Mouse (Mus musculus) right cerebral cortex, adult 2 months (tissue): Measurements from ENCODE around the gene Ccdc40.

Experiments
- DNase-seq, 2 experiments: peaks; one replicate each; pipeline ENCODE4 v3.0.0; 2021 to 2022; ENCODE audit warnings: low spot score in 2 of 2

Gene Ccdc40

DNA sequence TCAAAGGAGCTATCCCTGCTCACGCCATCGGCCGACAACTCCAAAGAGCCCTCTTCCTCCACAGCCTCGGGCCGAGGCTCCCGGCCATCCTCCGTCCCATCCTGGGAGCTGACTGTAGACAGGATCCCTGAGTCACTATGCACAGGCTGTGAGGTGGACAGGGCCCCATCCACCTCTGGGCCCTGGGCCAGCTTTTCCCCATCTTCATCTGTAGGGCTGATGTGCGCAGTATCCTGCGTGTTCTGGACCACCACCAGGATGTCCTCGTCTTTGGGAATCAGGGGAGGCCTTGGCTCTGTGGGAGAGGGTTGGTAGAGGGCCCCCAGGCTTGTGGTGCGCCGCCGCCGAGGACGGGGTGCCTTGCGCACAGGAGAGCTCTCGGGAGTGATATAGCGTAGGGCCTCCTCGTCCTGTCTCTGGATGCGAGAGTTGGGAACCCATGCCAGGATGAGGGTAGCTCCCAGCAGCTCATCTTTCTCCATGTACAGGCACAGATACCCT is 19.5 kb upstream of the Ccdc40 start:
- DNase-seq, result no peak

DNA sequence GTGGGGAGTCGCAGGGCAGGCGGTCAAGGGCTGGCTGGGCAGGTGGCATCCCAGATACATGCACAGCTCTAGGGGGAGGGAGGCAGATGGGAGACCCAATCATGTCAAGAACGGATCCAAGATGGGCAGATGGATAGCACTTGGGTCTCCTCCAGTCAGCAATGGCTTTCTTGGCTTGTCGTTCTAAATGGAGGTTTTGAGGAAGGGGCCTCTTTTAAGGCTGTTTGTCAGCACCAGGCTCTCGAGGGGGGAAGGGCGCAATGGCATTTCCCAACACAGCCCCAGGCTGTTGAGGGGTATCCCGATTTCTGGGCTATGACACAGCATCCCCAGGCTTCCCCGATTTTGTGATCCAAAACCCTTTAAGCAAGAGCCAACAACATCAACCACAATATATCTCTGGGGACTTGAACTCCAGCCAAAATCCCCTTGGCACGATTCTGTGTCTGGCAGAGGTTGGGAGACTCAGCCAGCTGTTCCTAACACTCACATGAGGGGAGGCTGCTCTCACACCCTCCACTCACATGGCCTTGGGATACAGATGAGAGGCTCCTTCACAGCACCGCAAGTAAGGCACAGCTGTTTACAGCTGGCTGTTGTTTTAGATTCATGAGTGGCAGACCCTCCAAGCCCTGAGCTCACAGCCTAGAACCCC is 18.9 kb upstream of the Ccdc40 start:
- DNase-seq, result no peak

DNA sequence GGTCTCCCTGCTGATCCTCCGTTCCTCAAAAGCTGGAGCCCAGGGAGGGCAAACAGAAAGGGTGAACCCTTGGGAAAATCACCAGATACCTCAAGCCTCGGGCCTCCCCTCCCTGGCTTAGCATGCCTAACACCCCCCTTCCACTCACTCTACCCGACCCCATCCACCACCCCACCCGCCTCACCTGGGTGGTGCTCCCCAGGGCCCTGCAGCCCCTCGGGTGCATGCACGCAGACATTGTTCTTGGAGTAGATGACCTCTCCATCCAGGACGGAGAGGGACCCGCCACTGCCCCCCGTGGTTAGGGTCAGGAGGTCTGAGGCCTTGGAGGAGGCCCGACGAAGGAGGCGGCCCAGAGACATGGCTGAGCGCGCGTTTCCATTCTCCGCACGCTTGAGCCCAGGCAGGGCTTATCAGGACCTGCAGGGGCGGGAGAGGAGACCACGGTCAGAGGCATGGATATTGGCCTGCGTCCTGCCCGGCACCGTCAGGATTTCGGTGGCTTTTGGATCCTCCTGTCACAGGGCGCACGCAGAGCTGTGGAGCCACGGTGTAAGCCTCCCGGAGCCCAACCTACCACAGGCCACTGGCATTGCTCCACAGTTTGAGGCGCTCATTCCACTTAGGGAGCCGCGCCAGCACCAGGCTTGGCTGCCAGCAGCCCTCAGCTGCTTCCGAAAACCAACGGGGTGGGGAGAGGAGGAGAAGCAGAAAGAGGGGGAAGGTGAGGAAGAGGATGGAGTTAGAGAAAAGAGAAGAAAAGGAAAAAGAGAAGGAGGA is 17.9 kb upstream of the Ccdc40 start:
- peak; percentile 59 to 63 for DNase-seq

DNA sequence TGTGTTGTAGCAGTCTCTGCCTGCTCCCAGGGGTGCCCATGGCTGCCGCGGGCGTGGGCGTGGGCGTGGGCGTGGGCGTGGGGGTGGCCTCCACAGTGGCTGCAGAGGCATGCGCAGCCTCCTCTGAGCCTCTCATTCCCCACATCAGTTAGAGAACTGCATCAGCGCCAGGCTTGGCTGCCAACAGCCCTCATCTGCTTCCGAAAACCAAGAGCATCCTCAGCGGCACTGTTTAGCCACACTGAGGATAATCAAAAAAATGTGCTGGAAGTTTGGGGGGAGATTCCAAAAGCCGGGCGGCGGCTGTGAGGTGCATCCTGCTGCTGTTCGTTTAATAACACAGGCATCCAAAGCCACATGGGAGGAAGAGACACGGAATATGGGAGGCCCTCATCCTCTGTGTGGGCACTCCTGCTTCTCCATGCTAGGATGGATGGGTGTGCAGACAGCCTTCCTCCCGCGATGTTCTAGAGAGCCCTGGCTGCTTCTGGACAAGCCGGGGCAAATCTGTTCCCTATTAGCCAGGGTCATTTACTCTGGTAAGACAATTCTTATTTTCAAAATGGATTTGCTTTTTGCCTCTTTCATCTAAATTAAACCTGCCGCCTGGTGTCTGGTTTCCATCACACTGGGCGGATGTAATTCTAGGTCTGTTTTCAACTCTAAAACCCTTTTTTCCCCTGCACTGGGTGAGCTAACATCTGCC is 16.6 kb upstream of the Ccdc40 start:
- peak in 1 of 2 experiments; percentile 45 for DNase-seq

DNA sequence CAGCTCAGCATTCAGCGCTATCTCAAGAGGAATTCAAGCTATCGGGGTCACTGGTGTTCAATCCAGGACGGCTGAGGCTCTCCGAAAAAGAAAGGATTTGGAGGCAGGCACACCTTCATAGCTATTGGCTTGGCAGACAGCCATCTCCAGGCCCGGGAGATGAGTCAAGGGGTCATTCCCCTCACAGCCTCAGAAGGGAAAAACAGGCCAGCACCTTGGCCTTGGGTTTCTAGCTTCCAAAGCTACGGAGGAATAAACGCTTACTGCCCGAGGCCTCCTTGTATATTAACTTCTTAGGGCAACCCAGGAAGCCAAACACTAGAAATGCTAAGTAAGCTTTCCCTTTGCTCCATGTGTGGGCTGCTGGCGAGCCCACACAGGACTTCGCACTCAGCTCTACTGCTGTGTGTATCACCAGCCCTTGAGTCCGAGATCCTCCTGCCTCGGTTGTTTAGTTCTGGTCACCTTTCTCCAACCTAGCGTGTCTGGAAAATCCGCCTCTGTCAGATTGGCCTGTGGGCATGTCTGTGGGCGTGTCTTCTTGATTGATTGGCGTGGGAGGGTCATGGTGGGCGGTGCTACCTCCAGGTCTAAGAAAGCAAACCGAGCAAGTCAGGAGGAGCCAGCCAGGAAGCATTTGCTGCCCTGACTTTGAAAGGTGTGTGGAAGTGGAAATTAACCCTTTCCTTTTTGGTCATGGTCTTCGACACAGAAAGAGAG is 15.0 kb upstream of the Ccdc40 start:
- DNase-seq, result no peak

DNA sequence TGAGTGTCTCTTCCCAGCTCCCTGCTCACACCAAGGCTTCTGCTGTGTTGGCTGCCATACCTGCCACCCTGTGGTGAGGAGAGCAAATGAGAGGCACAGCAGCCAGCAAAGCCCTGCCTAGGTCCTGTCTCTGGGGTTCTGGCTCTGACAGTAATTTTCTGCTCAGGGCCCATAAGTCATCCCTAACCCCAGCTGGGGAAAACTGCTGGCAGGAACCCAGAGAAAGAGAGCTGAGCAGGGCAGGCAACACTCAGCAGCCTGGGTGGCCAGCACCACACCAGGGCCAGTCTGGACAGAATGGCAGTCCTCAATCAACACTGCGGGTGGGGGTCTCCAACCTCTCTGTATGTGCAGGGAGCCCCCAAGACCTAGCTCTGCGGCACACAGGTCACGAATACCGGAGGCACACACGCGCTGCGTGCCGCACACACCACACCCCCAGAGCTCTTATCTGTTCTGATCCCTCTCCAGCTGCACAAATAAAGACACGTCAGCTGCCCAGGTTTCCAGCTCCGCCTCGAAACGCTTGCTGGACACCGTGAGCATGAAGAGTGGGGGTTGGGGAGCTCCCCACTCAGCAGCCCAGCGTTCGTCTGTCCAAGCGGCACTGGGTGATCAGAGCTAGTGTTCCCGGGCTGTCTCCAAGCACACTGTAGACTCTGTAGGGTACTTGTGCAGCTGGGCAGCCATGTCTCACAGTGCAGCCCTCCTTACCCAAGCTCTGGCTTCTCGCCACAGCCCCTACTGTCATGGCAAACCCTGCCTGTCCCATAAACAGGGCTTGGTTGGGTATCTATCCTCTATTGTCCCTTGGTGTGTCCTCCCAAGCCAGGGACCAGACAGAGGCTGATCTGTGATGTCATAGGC is 13.1 kb upstream of the Ccdc40 start:
- DNase-seq, result no peak

DNA sequence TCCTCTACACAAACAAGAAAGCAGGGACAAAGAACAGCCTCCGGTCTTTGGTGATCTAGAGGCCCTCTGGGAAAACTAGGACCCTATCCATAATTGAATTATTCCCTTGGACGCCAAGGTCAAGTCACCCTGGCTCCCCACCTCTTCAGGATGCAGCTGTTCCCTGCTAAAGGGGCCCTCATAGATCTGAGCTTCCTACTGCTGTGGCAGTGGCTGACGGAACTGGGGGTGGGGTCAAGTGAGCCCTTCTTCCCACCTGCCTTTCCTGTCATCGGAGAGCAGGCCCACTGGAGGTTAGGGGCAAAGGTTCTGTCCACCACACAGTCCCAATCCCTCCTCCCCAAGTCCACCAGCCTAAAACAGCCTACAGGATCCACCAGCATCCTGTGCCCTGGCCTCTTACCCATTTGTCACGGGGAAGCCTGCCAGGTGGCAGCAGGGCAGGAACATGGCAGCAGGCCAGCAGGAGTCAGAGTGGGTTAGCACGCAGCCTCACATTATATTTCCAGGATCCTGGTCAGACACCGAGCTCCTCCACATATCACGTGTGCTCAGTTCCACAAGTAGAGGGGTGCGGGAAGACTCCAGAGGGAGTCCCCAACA is 12.4 kb upstream of the Ccdc40 start:
- no peak for DNase-seq

DNA sequence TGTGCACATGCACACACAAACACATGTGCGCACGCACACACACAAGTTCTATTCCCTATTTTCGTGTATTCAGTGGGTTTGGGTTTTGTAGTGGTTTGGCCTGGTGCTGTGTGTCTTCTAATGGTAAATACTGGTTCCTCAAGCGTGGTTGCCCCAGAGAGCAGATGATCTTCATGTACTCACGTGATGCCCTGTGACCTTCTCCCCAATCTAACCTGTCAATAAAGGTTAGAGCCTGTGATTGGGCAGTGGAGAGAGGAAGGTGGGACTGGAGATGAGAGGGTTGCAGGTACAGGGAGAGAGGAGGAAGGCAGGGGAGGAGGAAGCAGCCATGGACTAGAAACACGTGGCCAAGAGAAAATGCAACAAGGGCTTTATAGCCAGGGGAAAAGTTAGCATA is 10.5 kb upstream of the Ccdc40 start:
- DNase-seq, result no peak

DNA sequence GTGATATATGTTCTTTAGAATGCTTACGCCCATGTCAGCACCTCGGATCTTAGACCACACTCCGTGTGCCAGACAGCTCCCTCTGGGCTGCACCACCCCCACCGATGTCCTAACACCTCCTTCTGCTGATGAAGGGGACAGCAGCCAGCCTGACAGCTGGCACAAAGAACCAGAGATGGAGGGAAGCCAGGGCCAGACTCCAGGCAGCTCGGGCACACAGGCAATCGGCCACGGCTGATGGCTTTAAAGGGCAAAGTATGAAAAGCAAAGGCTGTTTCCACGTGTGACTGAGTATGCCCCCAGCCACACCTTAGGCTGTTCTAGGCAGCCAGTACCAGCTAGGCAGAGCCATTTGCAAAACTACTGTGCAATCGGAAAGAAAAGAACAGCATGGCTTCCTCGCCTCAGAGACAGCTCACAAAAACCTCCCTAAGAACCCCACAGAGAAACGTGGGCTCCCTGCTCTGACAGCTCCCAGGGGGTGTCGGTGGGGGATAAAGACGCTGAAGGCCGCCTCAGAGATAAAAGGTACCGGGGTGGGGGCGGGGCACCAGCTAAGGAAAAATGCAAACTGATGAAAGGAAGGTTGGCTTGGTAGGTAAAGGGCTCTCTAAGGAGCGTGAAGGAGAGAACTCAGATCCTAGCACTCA is 8.4 kb upstream of the Ccdc40 start:
- DNase-seq, result peak; percentile 58 to 72

DNA sequence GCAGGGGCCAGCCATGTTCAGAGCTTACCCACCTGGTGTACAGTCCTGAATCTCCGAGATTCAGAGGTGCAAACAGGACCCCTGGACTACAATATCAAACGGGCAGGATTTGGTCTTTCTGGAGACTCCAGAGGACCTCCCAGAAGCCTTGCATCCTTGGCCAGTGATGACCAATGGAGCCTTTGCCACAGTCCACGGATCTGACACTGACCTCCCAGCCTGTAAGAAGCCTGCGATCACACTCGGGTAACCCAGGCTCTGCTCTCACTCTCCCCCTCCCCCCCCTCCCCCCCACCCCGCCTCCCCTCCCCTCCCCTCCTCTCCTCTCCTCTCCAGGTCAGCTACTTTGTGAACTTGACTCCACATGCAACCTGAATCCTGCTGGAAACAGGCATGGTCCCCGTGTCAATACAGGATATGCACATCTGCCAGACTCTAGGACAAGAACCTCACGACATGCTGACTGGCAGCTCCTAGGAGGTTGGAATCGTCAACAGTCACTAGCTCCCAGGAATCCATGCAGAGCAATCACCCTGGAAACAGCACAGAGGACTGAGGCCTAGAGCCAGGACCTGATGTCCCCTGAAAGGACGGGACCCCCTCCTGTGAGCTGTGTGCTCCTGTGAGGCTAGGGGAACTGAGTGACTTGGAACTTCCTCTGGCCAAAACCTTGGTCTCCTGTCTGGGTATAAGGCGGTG is 6.4 kb upstream of the Ccdc40 start:
- DNase-seq, result no peak

DNA sequence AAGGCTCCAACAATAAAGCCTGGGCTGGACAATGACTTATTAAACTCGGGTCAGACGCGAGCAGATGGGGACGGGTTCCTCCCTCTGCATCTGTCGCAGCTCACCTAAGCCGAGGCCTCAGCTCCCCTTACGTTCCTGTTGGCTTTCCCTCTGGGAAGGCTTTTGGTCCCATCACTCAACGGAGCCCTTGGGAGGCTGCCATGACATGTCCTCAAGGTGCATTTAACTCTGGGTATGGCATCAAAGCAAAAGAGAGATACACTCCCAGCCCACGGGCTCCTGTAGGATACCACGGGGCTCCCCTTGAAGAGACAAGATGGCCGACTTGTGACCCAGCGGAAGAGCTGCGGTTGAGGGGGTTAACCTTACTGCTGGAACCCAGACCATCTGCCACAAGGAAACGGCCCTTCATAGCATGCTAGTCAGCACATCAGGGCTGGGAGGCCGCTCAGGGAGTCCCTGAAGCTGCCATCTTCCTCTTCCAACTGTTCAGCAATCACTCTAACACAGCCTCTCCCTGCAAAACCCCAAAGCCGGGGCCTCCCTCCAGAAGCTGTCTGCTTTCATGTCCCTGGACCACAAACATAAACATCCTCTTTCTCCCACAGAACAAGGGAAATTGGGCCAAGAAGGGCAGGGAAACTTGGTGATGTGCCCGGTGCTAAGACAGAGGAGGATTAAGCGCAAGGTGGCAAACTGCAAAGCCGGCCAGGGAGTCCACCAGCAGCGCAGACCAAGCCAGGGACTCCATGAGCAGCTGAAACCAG is 5.1 kb upstream of the Ccdc40 start:
- no peak for DNase-seq

DNA sequence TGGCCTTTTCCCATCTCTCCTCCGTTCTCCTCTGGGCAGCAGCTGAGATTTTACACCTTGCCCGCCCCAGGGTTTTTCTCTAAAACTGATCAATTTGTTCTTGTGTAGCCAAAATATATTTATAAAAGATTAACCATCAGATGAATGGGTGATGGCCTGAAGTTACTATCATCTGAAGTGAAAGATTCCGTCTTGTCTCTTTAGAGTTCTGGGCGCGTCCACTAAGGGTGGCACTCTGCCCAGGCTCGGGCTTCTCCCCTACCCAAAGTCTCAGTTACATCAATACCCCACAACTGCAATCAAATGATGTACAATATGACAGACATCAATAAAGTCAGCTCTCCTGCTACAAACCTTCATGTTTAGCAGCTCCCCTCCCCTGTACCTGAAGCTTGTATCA is 3.4 kb upstream of the Ccdc40 start:
- DNase-seq, result no peak

DNA sequence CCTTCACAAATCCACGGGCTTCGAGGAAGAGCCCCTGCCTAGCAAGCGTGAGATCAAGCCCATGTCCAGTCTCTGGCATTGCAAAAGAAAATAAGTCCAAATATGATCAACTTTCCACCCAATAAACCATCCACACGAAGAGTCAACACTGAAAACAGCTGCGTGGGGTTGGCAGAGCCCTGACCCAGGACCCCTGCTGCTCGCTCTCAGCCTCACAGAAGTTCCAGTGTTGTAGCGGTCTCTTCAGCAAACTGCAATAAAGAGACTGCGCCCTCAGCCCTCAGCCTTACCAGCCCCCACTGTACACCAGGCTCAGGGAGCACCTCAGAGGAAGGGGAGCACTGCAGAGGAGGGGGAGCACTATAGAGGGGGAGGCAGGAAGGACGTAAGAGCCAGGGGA is 2.7 kb upstream of the Ccdc40 start:
- DNase-seq, result no peak

DNA sequence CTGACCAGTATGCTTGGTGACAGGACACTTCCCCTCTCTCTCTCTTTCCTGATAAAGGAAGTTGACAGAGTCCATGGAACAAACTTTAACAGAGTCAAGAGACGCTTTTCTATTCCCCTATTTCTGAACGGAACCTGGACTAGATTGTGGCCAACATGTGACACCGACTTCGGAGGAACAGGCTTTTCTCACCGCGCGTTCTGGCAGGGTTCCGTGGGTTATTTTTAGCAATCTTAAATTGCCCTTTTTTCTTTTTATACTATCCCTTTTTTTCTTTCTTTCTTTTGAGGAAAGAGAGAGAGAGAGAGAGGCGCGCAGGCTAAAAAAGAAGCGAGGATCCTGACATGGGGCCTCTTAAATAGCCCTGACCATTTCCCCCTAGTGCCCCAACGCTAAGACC is 781 bp upstream of the Ccdc40 start:
- DNase-seq, result no peak

DNA sequence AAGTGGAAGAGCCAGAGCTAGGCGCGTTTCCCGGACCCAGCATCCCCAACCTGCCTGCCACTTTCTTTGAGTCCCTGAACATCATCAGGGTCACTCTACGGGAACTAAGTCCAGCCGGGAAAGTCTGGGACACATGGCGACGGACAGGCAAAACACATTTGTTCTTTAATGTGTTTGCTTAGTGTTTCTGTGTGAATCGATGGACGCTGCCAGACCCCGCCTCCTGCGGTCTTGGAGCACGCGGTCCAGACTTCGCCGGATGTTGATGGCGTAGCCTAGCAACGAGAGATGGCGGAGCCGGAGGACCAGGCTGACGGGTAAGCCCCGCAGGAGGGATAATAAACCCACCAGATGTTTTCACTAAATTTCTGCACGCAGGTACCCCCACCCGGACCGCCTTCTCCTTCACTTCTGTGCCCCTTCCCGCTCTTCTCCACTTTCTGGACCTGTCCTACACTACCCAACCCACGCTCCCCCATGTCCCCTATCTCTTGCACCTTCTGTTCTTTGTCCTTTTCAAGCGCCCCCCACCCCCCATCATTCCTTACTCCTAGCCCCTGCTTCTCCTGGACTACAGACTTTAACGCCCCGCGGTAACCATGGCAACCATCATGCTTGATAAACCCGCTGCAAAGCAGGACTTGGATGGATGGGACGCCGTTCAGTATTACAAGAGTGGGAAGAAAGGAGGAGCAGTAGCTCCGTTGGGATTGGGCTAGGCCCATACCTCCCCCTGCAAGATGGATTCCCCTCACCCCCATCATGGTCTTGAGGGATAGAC is 664 bp downstream of the Ccdc40 start:
- peak; percentile 68 to 79 for DNase-seq

DNA sequence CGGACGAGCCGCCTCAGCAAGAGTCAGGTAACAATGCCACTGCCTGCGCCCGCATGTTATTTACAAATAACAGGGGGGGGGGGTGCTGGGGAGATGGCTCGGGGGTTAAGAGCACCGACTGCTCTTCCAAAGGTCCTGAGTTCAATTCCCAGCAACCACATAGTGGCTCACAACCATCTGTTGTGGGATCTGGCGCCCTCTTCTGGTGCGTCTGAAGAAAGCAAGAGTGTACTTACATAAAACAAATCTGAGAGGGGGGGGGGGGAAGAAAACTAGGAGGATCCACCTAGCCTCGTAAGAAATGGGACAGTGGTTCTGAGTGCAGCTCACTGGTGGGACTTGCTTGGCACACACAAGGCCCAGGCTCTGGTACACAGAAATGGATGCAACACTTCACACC is 6.4 kb downstream of the Ccdc40 start:
- DNase-seq, result no peak

DNA sequence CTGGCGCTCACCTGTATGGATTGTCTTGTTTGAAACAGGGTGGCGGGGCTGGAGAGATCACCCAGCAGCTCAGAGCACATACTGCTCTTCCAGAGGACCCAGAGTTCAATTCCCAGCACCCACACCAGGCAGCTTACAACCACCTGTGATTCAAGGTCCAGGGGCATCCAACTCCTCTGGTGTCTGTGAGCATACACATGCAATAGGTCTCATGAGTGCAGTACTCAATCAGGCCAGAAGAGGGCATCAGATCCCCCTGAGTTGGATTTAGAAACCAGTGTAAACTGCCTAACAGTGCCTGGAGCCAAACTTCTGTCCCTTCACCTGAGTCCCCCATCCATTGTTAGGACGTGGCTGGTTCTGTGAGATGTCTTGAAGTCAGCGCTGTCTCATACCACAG is 7.2 kb downstream of the Ccdc40 start:
- DNase-seq, result peak; percentile 35 to 45

DNA sequence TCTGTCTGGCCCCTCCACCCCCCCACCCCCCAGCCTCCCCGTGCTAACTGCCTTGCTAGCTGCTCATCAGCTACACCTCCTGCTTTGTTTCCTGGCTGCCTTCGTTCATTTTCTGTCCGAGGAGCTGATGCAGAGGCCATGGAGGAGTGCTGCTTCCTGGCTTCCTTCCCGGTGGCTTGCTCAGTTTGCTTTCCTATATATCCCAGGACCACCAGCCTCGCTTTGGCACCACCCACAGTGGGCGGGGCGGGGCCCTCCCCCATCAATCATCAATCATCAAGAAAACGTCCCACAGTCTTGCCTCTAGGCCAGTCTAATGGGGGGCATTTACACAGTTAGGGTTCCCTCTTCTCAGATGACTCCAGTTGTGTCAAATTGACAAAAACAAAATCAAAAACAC is 8.0 kb downstream of the Ccdc40 start:
- no peak for DNase-seq
